Mouse (Mus musculus): ENCODE results near the gene Eml6.

DNA sequence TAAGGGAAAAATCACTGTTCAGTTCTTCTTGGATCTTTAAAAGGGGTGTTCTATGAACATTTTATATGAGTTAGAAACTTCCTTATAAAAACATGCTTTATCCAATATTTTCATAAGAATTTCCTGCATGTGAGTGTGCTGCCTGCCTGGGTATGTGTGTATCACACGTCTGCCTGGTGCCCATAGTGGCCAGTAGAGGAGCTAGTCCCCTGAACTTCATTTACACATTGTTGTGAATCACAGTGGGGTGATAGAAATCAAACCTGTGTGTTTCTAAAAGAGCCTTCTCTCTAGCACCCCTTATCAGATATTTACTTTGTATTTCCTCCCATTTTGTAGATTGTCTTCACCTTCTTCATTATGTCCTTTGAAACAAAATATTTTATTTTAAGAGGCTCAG, 300.2 kb downstream of the Eml6 start:
- TF ChIP-seq CTCF (IDR thresholded peaks at IDR 0.05; ENCODE audit: low read depth) = no peak
- TF ChIP-seq EP300 (IDR thresholded peaks at IDR 0.05; ENCODE audit: low read depth) = no peak
